In genomic region chr17:46554977-46555672, GRCm38 (mm10) we compare ENCODE assay signal across 8 mouse cellular contexts. TPM values are rescaled to one million over a fixed set of nuclear protein-coding genes. Genes with fewer than 3 reads are reported as not detected.
A peak's percentile ranks its signal among the peaks of the same experiment; 100 is the strongest.
DNase-seq lines count a peak whose midpoint lies in the region; ATAC-seq and TF ChIP-seq lines count a peak whose summit lies in the region.

No protein-coding gene starts in this region.

- H3K27me3 ChIP-seq in forebrain, embryonic 10.5 days (ENCODE audit: poor library complexity, severe bottlenecking) = peaks cover 9% of the 10 kb centered on the region
- no peaks in the 10 kb centered on the region for H3K27me3 ChIP-seq in hindbrain, postnatal 0 days (ENCODE audit: insufficient read depth, low read length)
- no peaks in the 10 kb centered on the region for H3K27me3 ChIP-seq in liver, embryonic 16.5 days (ENCODE audit: control insufficient read depth, insufficient read depth, low read depth, low read length)

- H3K9ac ChIP-seq in hindbrain, postnatal 0 days (replicated peaks; ENCODE audit: low read length) = peak overlapping the region; percentile 100
- H3K9ac ChIP-seq in liver, embryonic 16.5 days (ENCODE audit: low read depth, low read length) = peak overlapping the region; percentile 94

- peak overlapping the region; percentile 100 for H3K4me3 ChIP-seq in forebrain, embryonic 10.5 days
- H3K4me3 ChIP-seq in hindbrain, postnatal 0 days (ENCODE audit: low read length) = peak overlapping the region; percentile 100
- peak overlapping the region; percentile 96 for H3K4me3 ChIP-seq in liver, embryonic 16.5 days (ENCODE audit: low read depth, low read length)
- H3K4me3 ChIP-seq in olfactory bulb, adult 2 months (ENCODE audit: insufficient read depth, low read depth, low read length) = peak overlapping the region; percentile 94

- no peaks in the 10 kb centered on the region for H3K9me3 ChIP-seq in forebrain, embryonic 10.5 days
- H3K9me3 ChIP-seq in hindbrain, postnatal 0 days (ENCODE audit: low read length) = no peaks in the 10 kb centered on the region
- H3K9me3 ChIP-seq in liver, embryonic 16.5 days (replicated peaks; ENCODE audit: control insufficient read depth, low read length) = no peaks in the 10 kb centered on the region

- H3K4me1 ChIP-seq in forebrain, embryonic 10.5 days = peaks cover 54% of the 10 kb centered on the region
- peaks cover 19% of the 10 kb centered on the region; the same call in 1 of the 2 replicates for H3K4me1 ChIP-seq in hindbrain, postnatal 0 days (ENCODE audit: insufficient read depth, low read length)
- peaks cover 36% of the 10 kb centered on the region for H3K4me1 ChIP-seq in liver, embryonic 16.5 days (ENCODE audit: control insufficient read depth, low read depth, low read length)
- H3K4me1 ChIP-seq in olfactory bulb, adult 2 months (ENCODE audit: control insufficient read depth, insufficient read depth, low read length) = peaks cover 28% of the 10 kb centered on the region

- WGBS in forebrain, embryonic 10.5 days = under 1% methylated on average over 75 of the region's 75 CpGs
- WGBS in hindbrain, postnatal 0 days = 2% methylated on average over 72 of the region's 75 CpGs
- WGBS in liver, embryonic 16.5 days (ENCODE audit: insufficient replicate concordance) = under 1% methylated on average over 74 of the region's 75 CpGs
- WGBS in olfactory bulb, adult 2 months = under 1% methylated on average over 75 of the region's 75 CpGs

- no peak for TF ChIP-seq CTCF in hindbrain, postnatal 0 days (IDR thresholded peaks at IDR 0.05; ENCODE audit: low read depth)
- TF ChIP-seq CTCF in olfactory bulb, adult 2 months (IDR thresholded peaks at IDR 0.05; ENCODE audit: insufficient read depth, low read depth, low read length) = no peak

- DNase-seq in layer of hippocampus, postnatal 36 days = peak; percentile 54 to 58
- no peak for DNase-seq in layer of hippocampus, postnatal 25 days (ENCODE audit: extremely low spot score in 1 of 2, low spot score in 1 of 2)
- peak; percentile 38 for DNase-seq in adrenal gland, postnatal 25 days
- peak; percentile 60 for DNase-seq in forebrain, embryonic 10.5 days (ENCODE audit: extremely low spot score, low spot score)
- peak; percentile 59 for DNase-seq in hindbrain, postnatal 0 days (ENCODE audit: low spot score)

- TF ChIP-seq POLR2A in olfactory bulb, adult 2 months (IDR thresholded peaks at IDR 0.05; ENCODE audit: insufficient read depth, low read depth, low read length) = no peak

- no peak for ATAC-seq in hindbrain, postnatal 0 days
- ATAC-seq in liver, embryonic 16.5 days (ENCODE audit: low read depth) = 0 out of 2 replicates have a peak, but pooled peaks have one; percentile 1
- no peak for ATAC-seq in megakaryocyte-erythroid progenitor cell, adult 5-6 weeks (replicated peaks; ENCODE audit: low FRiP score, low TSS enrichment, poor library complexity, severe bottlenecking)

- peaks cover 24% of the 10 kb centered on the region for H3K36me3 ChIP-seq in forebrain, embryonic 10.5 days (replicated peaks)
- peaks cover 19% of the 10 kb centered on the region; the same call in 1 of the 2 replicates for H3K36me3 ChIP-seq in hindbrain, postnatal 0 days (ENCODE audit: insufficient read depth, low read length)
- no peaks in the 10 kb centered on the region; the same call in 1 of the 2 replicates for H3K36me3 ChIP-seq in liver, embryonic 16.5 days (ENCODE audit: control insufficient read depth, insufficient read depth)

- H3K27ac ChIP-seq in forebrain, embryonic 10.5 days = peak overlapping the region; percentile 97
- peak overlapping the region; percentile 96 for H3K27ac ChIP-seq in hindbrain, postnatal 0 days
- peak overlapping the region; percentile 82 for H3K27ac ChIP-seq in liver, embryonic 16.5 days (ENCODE audit: low read length)
- peak overlapping the region; percentile 91 for H3K27ac ChIP-seq in olfactory bulb, adult 2 months (ENCODE audit: insufficient read depth, low read depth, low read length)

- H3K4me2 ChIP-seq in hindbrain, postnatal 0 days (ENCODE audit: low read depth, low read length) = peak overlapping the region; percentile 91
- peak overlapping the region; percentile 98 for H3K4me2 ChIP-seq in liver, embryonic 16.5 days (ENCODE audit: low read depth, low read length)

RNA-seq across cellular contexts. Expression of gene Srf, which starts 0.8 kb away (rescaled TPM):
- 10 to 100 TPM; 82.3 to 83.6 TPM for total RNA-seq in layer of hippocampus, postnatal 36 days (2021)
- 10 to 100 TPM; 75.9 to 80.6 TPM for total RNA-seq in layer of hippocampus, postnatal 25 days (2021)
- 37.1 and 47.1 TPM in 2 replicates for total RNA-seq in adrenal gland, postnatal 25 days (2021)
- polyA plus RNA-seq in forebrain, embryonic 10.5 days (2016; fragmentation: Nextera tagmentation; extraction: Ambion mirVana) = 5.4 and 5.5 TPM in 2 replicates
- 67.0 and 67.3 TPM in 2 replicates for total RNA-seq in hindbrain, postnatal 0 days (2014; rRNA removed)
- polyA plus RNA-seq in hindbrain, postnatal 0 days (2015; fragmentation: Nextera tagmentation; extraction: Ambion mirVana) = 3.0 and 3.8 TPM in 2 replicates
- 1.8 and 2.0 TPM in 2 replicates for polyA plus RNA-seq in liver, embryonic 16.5 days (2015; fragmentation: Nextera tagmentation; extraction: Ambion mirVana)
- not detected in 2 replicates for polyA plus RNA-seq in olfactory bulb, adult 2 months (2012; ENCODE audit: insufficient read depth, insufficient read length, low replicate concordance, missing spikeins)
- 26.2 and 44.3 TPM in 2 replicates for total RNA-seq in megakaryocyte-erythroid progenitor cell, adult 5-6 weeks (2014; fragmentation: Nextera tagmentation)
- total RNA-seq in megakaryocyte-erythroid progenitor cell, adult 5-6 weeks (2017) = 19.3 and 20.5 TPM in 2 replicates

RNA-seq across cellular contexts. Expression of gene Cul9, which starts 8.9 kb away (rescaled TPM):
- 10 to 100 TPM; 56.0 to 59.4 TPM for total RNA-seq in layer of hippocampus, postnatal 36 days (2021)
- total RNA-seq in layer of hippocampus, postnatal 25 days (2021) = 10 to 100 TPM; 51.1 to 57.4 TPM
- total RNA-seq in adrenal gland, postnatal 25 days (2021) = 21.1 and 32.5 TPM in 2 replicates
- 3.5 and 3.7 TPM in 2 replicates for polyA plus RNA-seq in forebrain, embryonic 10.5 days (2016; fragmentation: Nextera tagmentation; extraction: Ambion mirVana)
- 55.3 and 58.2 TPM in 2 replicates for total RNA-seq in hindbrain, postnatal 0 days (2014; rRNA removed)
- polyA plus RNA-seq in hindbrain, postnatal 0 days (2015; fragmentation: Nextera tagmentation; extraction: Ambion mirVana) = 12.2 and 14.4 TPM in 2 replicates
- polyA plus RNA-seq in liver, embryonic 16.5 days (2015; fragmentation: Nextera tagmentation; extraction: Ambion mirVana) = 0.60 and 0.76 TPM in 2 replicates
- polyA plus RNA-seq in olfactory bulb, adult 2 months (2012; ENCODE audit: insufficient read depth, insufficient read length, low replicate concordance, missing spikeins) = not detected in 2 replicates
- 14.1 and 19.6 TPM in 2 replicates for total RNA-seq in megakaryocyte-erythroid progenitor cell, adult 5-6 weeks (2014; fragmentation: Nextera tagmentation)
- 2.5 and 4.8 TPM in 2 replicates for total RNA-seq in megakaryocyte-erythroid progenitor cell, adult 5-6 weeks (2017)

RNA-seq across cellular contexts. Expression of gene Dnph1, which starts 58.6 kb away (rescaled TPM):
- 1 to 10 TPM; 4.9 to 7.1 TPM for total RNA-seq in layer of hippocampus, postnatal 36 days (2021)
- 1 to 10 TPM; 5.1 to 6.7 TPM for total RNA-seq in layer of hippocampus, postnatal 25 days (2021)
- total RNA-seq in adrenal gland, postnatal 25 days (2021) = 5.3 and 8.4 TPM in 2 replicates
- polyA plus RNA-seq in forebrain, embryonic 10.5 days (2016; fragmentation: Nextera tagmentation; extraction: Ambion mirVana) = 107 TPM in 2 replicates
- total RNA-seq in hindbrain, postnatal 0 days (2014; rRNA removed) = 8.9 and 9.9 TPM in 2 replicates
- polyA plus RNA-seq in hindbrain, postnatal 0 days (2015; fragmentation: Nextera tagmentation; extraction: Ambion mirVana) = 19.2 and 23.4 TPM in 2 replicates
- polyA plus RNA-seq in liver, embryonic 16.5 days (2015; fragmentation: Nextera tagmentation; extraction: Ambion mirVana) = 12.7 and 15.6 TPM in 2 replicates
- polyA plus RNA-seq in olfactory bulb, adult 2 months (2012; ENCODE audit: insufficient read depth, insufficient read length, low replicate concordance, missing spikeins) = not detected in 2 replicates
- 49.4 and 60.5 TPM in 2 replicates for total RNA-seq in megakaryocyte-erythroid progenitor cell, adult 5-6 weeks (2014; fragmentation: Nextera tagmentation)
- total RNA-seq in megakaryocyte-erythroid progenitor cell, adult 5-6 weeks (2017) = 15.6 and 27.7 TPM in 2 replicates

Comparison
In these comparisons a context has a peak if more than half of its experiments do, and no peak if none do; other contexts are left out.
1. DNase-seq: peak in layer of hippocampus, postnatal 36 days (2 of 2), adrenal gland, postnatal 25 days (single experiment), forebrain, embryonic 10.5 days (single experiment) and hindbrain, postnatal 0 days (single experiment); none in layer of hippocampus, postnatal 25 days (0 of 2).
2. Peak in every context shown above with its lines, with median percentiles within 50 percentile points of each other: H3K27ac ChIP-seq and H3K4me3 ChIP-seq.